Mouse (Mus musculus) liver, embryonic 11.5 days (tissue): Measurements from ENCODE around the gene Cpne8. TPM values are rescaled to one million over a fixed set of nuclear protein-coding genes. Genes with fewer than 3 reads are reported as not detected.

Experiments used
- ATAC-seq: fragments of 200-750 bp; cut with Nextera tagmentation; replicated peaks from 2 replicates; pipeline ENCODE4 v1.8.0; 2017; ENCODE audit warnings: moderate number of reproducible peaks, mild to moderate bottlenecking, moderate TSS enrichment, moderate library complexity; ENCODE audit not compliant: low FRiP score
- DNase-seq: peaks from one replicate; pipeline ENCODE4 v3.0.0-alpha.2; 2017; ENCODE audit warnings: low spot score
- H3K27ac ChIP-seq: fragments of 300-500 bp; sonication (generic); 2 replicates; pipeline ENCODE4 v1.5.1; 2014; ENCODE audit warnings: mild to moderate bottlenecking, low read depth, low read length, control low read depth
- H3K27me3 ChIP-seq: fragments of 300-500 bp; sonication (generic); replicated peaks from 2 replicates; pipeline ENCODE4 v1.6.1; 2014; ENCODE audit warnings: low read length, mixed read lengths; ENCODE audit not compliant: control insufficient read depth, insufficient read depth
- H3K36me3 ChIP-seq: fragments of 300-500 bp; sonication (generic); 2 replicates; pipeline ENCODE4 v1.6.1; 2014; ENCODE audit warnings: mild to moderate bottlenecking, low read length, moderate library complexity, mixed read lengths; ENCODE audit not compliant: control insufficient read depth, insufficient read depth
- H3K4me1 ChIP-seq: fragments of 300-500 bp; sonication (generic); replicated peaks from 2 replicates; pipeline ENCODE4 v1.6.1; 2014; ENCODE audit warnings: low read length, mixed read lengths; ENCODE audit not compliant: control insufficient read depth, insufficient read depth
- H3K4me2 ChIP-seq: fragments of 300-500 bp; sonication (generic); 2 replicates; pipeline ENCODE4 v1.6.1; 2014; ENCODE audit warnings: mild to moderate bottlenecking, control low read depth, moderate library complexity
- H3K4me3 ChIP-seq: fragments of 300-500 bp; sonication (generic); 2 replicates; pipeline ENCODE4 v1.5.1; 2014; ENCODE audit warnings: low read depth, low read length, control low read depth
- H3K9ac ChIP-seq: fragments of 300-500 bp; sonication (generic); 2 replicates; pipeline ENCODE4 v1.6.1; 2014; ENCODE audit warnings: low read depth, low read length, control low read depth
- H3K9me3 ChIP-seq: fragments of 300-500 bp; sonication (generic); 2 replicates; pipeline ENCODE4 v1.6.1; 2016; ENCODE audit warnings: low read length, inconsistent platforms, mixed read lengths; ENCODE audit not compliant: control insufficient read depth
- WGBS: fragments of 180-500 bp; shearing (Covaris S2); extraction: QIAGEN DNeasy Blood & Tissue Kit; methylation state at CpG from one replicate; pipeline ENCODE4 v1.1.7; 2014; 5-methylcytosine and 5-hydroxymethylcytosine counted together
- polyA plus RNA-seq: library from polyadenylated mRNA; unstranded; fragments of >200 nt; fragmentation: Nextera tagmentation; extraction: Ambion mirVana; gene quantifications from 2 replicates; pipeline ENCODE4 v1.2.1, GENCODE M21; 2014

Cpne8 gene
- polyA plus RNA-seq = 1.7 and 3.4 TPM in 2 replicates

DNA sequence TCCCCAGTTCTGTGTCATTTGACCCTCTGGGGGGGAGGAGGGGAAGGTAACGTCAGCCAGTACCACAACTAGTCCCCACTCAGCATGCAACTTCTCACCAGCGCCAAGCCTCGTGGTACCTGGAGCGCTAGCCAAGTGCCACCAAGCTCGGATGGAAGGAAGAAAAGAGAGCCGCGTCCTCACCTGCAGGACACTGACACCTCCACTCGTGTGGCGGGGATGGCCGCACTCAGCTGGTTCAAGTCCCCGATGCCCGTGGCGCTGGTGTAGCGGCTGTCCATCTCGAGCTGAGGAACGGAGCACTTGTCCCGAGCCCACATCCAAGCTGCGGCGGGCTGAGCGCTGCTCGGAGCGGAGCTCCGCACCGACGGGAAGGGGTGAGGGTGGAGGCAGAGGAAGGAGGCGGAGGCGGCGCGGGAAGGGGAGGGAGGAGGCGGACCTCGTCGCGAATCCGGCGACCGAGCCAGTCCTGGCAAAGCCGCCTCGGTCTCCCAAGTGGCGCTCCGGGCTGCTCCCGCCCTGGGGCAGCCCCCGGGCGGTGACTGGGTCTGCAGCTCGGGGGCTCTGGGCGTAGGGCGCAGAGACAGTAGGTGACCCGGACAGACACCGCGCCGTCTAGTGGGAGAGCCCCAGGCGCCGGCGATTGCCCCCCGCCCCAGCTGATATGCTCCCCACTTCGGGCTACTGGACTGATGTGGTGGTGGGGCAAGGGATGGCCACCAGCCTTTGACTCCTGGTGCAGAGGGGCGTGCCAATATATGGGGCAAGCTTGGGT, at the start of gene Cpne8:
TSS of gene Cpne8 (minus strand) at position 448 of the 775 bp plus-strand sequence.
- peak; percentile 56 for ATAC-seq
- peak; percentile 67 for DNase-seq

DNA sequence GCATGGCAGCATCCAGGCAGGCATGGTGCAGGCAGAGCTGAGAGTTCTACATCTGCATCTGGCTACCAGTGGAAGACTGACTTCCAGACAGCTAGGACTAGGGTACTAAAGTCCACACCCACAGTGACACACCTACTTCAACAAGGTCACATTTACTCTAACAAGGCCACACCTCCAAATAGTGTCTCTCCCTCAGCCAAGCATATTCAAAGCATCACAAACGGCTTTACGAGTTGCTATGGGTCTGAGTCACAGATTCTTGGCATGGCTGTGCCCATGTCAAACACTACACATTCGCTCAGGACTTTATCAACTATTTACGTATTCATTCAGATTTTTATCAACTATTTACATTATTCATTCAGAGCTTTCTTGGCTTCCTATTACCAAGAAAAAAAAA, 38.5 kb upstream of the Cpne8 start:
- ATAC-seq (no peak), DNase-seq (no peak)

More for the DNA sequence above, at the start of gene Cpne8:
- peak within 1 kb of the TSS; percentile 64 for H3K4me2 ChIP-seq
- peak within 1 kb of the TSS; percentile 54 for H3K4me3 ChIP-seq
- 0 out of 2 replicates have a peak within 1 kb of the TSS, but pooled peaks have one; percentile 8 for H3K9ac ChIP-seq
- no peaks in the 10 kb centered on the region for H3K36me3 ChIP-seq
- H3K4me1 ChIP-seq = no peaks in the 10 kb centered on the region
- under 1% methylated on average over 48 of the region's 56 CpGs for WGBS
- no peaks in the 10 kb centered on the region for H3K9me3 ChIP-seq
- peaks cover 22% of the 10 kb centered on the region for H3K27me3 ChIP-seq
- H3K27ac ChIP-seq = no peak within 1 kb of the TSS

DNA sequence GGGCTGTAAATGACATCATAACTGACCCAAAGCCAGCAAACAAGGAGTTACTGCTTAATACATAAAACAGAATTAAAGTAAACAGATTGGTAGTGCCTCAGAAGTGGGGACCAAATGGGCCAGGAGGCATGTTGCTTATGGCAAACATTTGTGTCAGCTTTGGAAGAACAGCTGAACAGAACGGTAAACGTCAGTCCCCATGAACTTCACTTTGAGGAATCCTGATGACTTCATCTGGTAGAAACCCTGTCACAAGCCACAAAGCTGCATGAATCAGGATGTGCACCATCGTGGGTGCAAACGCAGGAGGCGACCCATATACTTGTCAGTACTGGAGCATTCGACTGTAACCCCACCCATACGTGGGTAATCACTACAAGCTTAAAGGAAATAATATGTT, 30.1 kb upstream of the Cpne8 start:
- Histone ChIP-seq H3K9ac (no peak overlapping the region), H3K4me1 (no peaks in the 10 kb centered on the region), H3K4me3 (no peak overlapping the region), H3K36me3 (no peaks in the 10 kb centered on the region), H3K9me3 (no peaks in the 10 kb centered on the region), H3K27me3 (no peaks in the 10 kb centered on the region), H3K4me2 (no peak overlapping the region), H3K27ac (no peak overlapping the region)
- 86% methylated on average over 7 of the region's 7 CpGs for WGBS
- DNase-seq (no peak), ATAC-seq (no peak)

More for the DNA sequence above, 38.5 kb upstream of the Cpne8 start:
- Histone ChIP-seq H3K9ac (no peak overlapping the region), H3K4me2 (no peak overlapping the region), H3K9me3 (no peaks in the 10 kb centered on the region), H3K36me3 (no peaks in the 10 kb centered on the region), H3K27me3 (no peaks in the 10 kb centered on the region), H3K4me1 (no peaks in the 10 kb centered on the region), H3K27ac (no peak overlapping the region), H3K4me3 (no peak overlapping the region)
- WGBS = 72% methylated on average over 4 of the region's 4 CpGs

DNA sequence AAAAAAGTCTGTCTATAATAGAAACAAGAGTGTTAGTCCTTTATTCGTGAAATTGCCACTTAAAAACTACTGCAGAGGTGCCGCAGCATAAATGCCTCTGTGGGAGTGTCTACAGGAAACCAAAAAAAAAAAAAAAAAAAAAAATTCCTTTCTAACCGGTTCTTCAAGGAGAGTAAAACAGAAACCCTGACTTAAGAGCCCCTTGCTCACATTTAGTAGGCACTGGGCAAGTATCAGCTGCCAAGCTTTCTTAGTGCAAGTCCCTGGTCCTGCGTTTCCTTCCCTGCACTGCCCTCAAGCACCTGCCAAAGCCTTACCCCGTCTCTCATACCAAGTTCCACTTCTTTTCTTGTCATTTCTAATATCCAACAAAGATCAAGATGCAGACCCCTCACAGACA, 25.1 kb upstream of the Cpne8 start:
- Histone ChIP-seq H3K4me3 (no peak overlapping the region), H3K9ac (no peak overlapping the region)

DNA sequence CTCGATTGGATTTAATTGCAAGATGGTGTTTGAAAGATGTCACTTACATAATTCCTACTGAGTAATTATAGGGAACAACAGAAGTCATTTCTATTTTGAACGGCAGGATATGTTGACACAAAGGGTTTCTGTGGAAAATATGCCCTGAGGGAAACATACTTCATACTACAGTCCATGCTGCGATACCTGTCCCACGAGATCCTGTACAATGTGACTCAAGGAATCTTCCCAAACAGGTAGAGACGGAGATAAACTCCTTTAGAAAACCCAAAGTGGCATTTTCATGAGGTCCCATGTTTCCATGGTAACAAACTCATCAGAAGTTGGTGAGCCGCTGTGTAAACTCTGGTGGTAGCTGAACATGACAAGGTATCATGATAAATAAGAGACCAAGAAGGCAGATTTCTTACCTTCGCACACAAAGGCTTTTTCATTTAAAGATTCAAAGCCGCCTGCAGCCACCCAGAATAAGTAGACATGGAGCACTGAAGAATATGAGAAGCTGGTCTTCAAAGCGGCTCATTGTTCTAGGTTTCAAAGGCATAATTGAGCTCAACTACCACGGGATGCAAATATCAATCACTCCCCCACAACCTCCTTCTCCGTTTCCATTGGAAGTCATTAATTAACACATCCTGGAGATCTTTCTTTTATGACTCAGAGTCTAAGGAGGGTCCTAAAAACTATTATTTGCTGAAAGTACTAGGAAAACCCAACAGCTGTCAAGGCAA, 24.4 kb upstream of the Cpne8 start:
- no peak for DNase-seq
- 80% methylated on average over 11 of the region's 11 CpGs for WGBS
- Histone ChIP-seq H3K4me1 (no peaks in the 10 kb centered on the region), H3K9me3 (no peaks in the 10 kb centered on the region), H3K9ac (no peak overlapping the region), H3K27me3 (no peaks in the 10 kb centered on the region), H3K27ac (no peak overlapping the region), H3K36me3 (no peaks in the 10 kb centered on the region), H3K4me3 (no peak overlapping the region), H3K4me2 (no peak overlapping the region)
- no peak for ATAC-seq

More for the DNA sequence above, 25.1 kb upstream of the Cpne8 start:
- 63% methylated on average over 5 of the region's 5 CpGs for WGBS
- ATAC-seq (no peak), DNase-seq (no peak)
- H3K4me1 ChIP-seq = no peaks in the 10 kb centered on the region
- H3K4me2 ChIP-seq = no peak overlapping the region
- no peaks in the 10 kb centered on the region for H3K27me3 ChIP-seq
- no peaks in the 10 kb centered on the region for H3K9me3 ChIP-seq
- no peak overlapping the region for H3K27ac ChIP-seq
- H3K36me3 ChIP-seq = no peaks in the 10 kb centered on the region

DNA sequence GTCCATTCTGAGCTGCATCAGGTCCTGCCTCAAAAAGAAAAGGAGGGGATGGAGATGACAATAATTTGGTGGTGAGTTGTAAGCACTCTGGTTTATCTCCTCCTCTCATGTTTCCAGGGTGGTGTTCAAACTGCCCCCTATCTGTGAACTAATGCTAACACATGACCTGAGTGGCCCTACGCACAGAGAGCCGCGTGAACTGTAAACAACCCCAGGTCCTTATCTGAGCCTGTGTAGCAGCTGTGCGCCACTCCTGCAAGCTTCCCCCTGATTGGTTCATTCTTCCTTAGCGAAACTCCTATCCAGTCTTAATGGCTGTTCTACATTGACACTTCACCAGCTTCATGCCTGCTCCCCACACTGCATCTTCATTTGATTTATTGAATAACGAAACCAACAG, 7.5 kb upstream of the Cpne8 start:
- Histone ChIP-seq H3K9ac (no peak overlapping the region), H3K9me3 (no peaks in the 10 kb centered on the region), H3K36me3 (no peaks in the 10 kb centered on the region), H3K27me3 (no peaks in the 10 kb centered on the region), H3K4me1 (no peaks in the 10 kb centered on the region), H3K27ac (no peak overlapping the region), H3K4me2 (no peak overlapping the region), H3K4me3 (no peak overlapping the region)
- no peak for DNase-seq
- ATAC-seq = no peak
- WGBS = 77% methylated on average over 6 of the region's 6 CpGs

DNA sequence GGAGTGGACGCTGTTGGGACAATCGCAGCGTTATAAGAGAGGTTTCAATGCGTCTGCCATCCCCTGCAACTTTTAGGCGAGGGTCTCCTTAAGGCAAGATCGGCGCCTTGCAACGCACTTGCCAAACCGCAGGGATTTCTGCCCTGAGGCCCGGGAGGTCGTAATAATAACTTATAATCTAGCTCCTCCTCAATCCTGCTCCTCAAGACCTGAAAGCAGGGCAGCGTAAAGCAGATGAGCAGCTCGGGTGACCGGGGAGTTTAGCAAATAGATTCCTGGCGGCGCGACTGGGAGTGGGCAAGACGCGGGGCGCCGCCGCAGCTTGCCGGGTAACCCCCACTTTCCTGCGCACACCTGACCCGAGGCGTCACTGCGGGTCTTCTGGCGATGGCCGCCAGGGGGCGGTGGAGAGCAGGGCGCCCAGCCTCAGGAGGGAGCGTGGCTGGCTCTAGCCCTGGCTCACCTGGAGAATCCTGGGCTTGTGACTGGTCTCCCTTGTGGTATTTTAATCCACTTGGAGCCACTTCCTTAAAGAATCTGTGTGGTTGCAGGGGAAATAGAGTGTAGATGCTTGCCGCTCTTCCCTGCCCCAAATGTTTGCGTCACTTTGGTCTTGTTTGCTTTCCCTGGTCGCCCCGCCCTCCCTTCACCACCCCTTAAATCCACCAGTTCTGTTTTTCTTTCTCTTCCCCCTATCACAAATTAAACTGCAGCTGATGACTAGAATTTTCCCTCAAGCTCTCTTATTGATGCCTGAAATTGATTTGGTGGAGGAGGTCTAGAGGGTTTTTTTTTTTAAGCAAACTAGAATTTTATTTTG, 738 bp upstream of the Cpne8 start:
- no peak overlapping the region for H3K27ac ChIP-seq
- peak; percentile 85 for ATAC-seq

DNA sequence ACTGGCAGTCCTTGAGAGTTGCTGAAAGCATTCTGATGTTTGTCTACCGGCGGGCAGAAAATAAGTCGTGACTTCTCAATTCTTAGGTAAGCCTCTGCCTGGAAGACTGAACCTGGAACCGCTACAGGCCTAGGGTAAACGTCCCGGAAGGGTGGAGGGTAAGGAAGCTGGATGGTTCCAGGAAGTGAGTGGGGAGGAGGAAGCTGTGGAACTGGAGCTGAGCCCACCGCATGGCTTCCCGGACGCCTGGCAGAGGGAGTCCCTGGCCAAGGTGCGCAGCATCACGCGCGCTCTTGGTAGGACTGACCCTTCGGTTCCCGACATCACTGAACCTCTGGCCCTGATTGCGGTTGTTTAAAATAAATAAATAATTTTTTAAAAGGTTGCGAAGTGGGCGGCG, 744 bp downstream of the Cpne8 start:
- Histone ChIP-seq H3K27me3 (peaks cover 22% of the 10 kb centered on the region), H3K27ac (no peak overlapping the region), H3K4me3 (peak overlapping the region; percentile 17; the same call in 1 of the 2 replicates), H3K9me3 (no peaks in the 10 kb centered on the region), H3K4me2 (peak overlapping the region; percentile 64), H3K36me3 (no peaks in the 10 kb centered on the region), H3K9ac (no peak overlapping the region), H3K4me1 (no peaks in the 10 kb centered on the region)
- WGBS = 6% methylated on average over 19 of the region's 19 CpGs
- DNase-seq (peak; percentile 34), ATAC-seq (no peak)

More for the DNA sequence above, 738 bp upstream of the Cpne8 start:
- Histone ChIP-seq H3K36me3 (no peaks in the 10 kb centered on the region), H3K4me2 (peak overlapping the region; percentile 64), H3K9me3 (no peaks in the 10 kb centered on the region), H3K9ac (no peak overlapping the region), H3K4me1 (no peaks in the 10 kb centered on the region), H3K4me3 (peak overlapping the region; percentile 54), H3K27me3 (peaks cover 22% of the 10 kb centered on the region)
- DNase-seq = peak; percentile 65
- WGBS = 4% methylated on average over 34 of the region's 36 CpGs
